ENCODE assay signal across 9 mouse cellular contexts in the genomic region with DNA sequence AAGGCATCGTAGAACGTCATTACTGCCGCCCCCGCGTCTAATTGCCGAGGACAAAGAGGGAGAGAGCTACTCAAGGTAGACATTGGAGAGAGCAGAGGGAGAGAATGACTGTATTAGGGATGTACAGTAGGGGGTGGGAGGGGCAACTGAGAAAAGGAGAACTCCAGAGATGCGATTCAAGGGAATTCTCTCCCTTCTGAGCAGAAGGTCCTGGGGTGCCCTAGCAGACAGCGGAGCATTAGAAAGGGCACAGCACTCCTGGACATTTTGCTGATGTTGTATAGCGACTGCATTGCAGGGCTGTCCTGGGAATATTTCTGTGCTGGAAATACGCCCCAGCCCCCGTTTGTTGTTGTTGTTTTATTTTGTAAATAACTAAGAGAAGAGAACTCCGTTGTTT. TPM values are rescaled to one million over a fixed set of nuclear protein-coding genes. Genes with fewer than 3 reads are reported as not detected.
DNase-seq lines count a peak whose midpoint lies in the region; ATAC-seq and TF ChIP-seq lines count a peak whose summit lies in the region.
"Had no signal": no experiment of that assay in that cellular context is flagged by ENCODE, and none has a peak within 500 bp of the region (broad histone marks: within the 10 kb centered on the region; RNA-seq: fewer than 3 reads in every experiment).

No protein-coding gene starts in this region.

- H3K36me3 ChIP-seq in forebrain, embryonic 11.5 days (ENCODE audit: control insufficient read depth, insufficient read depth, low read length), result no peaks in the 10 kb centered on the region
- H3K36me3 ChIP-seq in forebrain, embryonic 14.5 days (ENCODE audit: control insufficient read depth, insufficient read depth, low read length), result no peaks in the 10 kb centered on the region
- H3K36me3 ChIP-seq in kidney, postnatal 0 days (ENCODE audit: insufficient read depth, low read length), result no peaks in the 10 kb centered on the region
- no peaks in the 10 kb centered on the region for H3K36me3 ChIP-seq in embryonic facial prominence, embryonic 15.5 days
- no peaks in the 10 kb centered on the region for H3K36me3 ChIP-seq in midbrain, embryonic 15.5 days (replicated peaks)

- no peaks in the 10 kb centered on the region for H3K27me3 ChIP-seq in forebrain, embryonic 11.5 days (ENCODE audit: control insufficient read depth, insufficient read depth, low read length)
- no peaks in the 10 kb centered on the region for H3K27me3 ChIP-seq in forebrain, embryonic 14.5 days (replicated peaks; ENCODE audit: control insufficient read depth, insufficient read depth, low read length)
- H3K27me3 ChIP-seq in kidney, postnatal 0 days (ENCODE audit: insufficient read depth, low read length), result no peaks in the 10 kb centered on the region
- H3K27me3 ChIP-seq in embryonic facial prominence, embryonic 15.5 days, result no peaks in the 10 kb centered on the region
- no peaks in the 10 kb centered on the region for H3K27me3 ChIP-seq in midbrain, embryonic 15.5 days (replicated peaks)

- TF ChIP-seq CTCF in kidney, postnatal 0 days (IDR thresholded peaks at IDR 0.05; ENCODE audit: low read depth), result no peak

- no peak overlapping the region for H3K4me2 ChIP-seq in forebrain, embryonic 11.5 days (ENCODE audit: low read depth, low read length, severe bottlenecking)
- H3K4me2 ChIP-seq in forebrain, embryonic 14.5 days (ENCODE audit: low read length), result no peak overlapping the region
- H3K4me2 ChIP-seq in kidney, postnatal 0 days (ENCODE audit: low read length), result no peak overlapping the region
- H3K4me2 ChIP-seq in embryonic facial prominence, embryonic 15.5 days (replicated peaks), result no peak overlapping the region
- H3K4me2 ChIP-seq in midbrain, embryonic 15.5 days, result no peak overlapping the region

- no peak for DNase-seq in forebrain, embryonic 11.5 days (ENCODE audit: low spot score)
- DNase-seq in forebrain, embryonic 14.5 days (ENCODE audit: low spot score), result no peak
- DNase-seq in kidney, postnatal 0 days (ENCODE audit: low spot score), result no peak
- DNase-seq in kidney, postnatal 36 days, result no peak
- DNase-seq in T-cell, adult 2 months (ENCODE audit: low spot score), result no peak

- 87% methylated on average over 12 of the region's 12 CpGs for WGBS in forebrain, embryonic 11.5 days
- WGBS in forebrain, embryonic 14.5 days, result 88% methylated on average over 12 of the region's 12 CpGs
- WGBS in kidney, postnatal 0 days, result 73% methylated on average over 12 of the region's 12 CpGs
- 80% methylated on average over 12 of the region's 12 CpGs for WGBS in embryonic facial prominence, embryonic 15.5 days
- 85% methylated on average over 12 of the region's 12 CpGs for WGBS in midbrain, embryonic 15.5 days

- H3K27ac ChIP-seq in forebrain, embryonic 11.5 days (ENCODE audit: low read depth, low read length), result peak overlapping the region; percentile 81; the same call in 1 of the 2 replicates
- H3K27ac ChIP-seq in forebrain, embryonic 14.5 days (ENCODE audit: low read depth, low read length), result no peak overlapping the region
- H3K27ac ChIP-seq in kidney, postnatal 0 days, result 0 out of 2 replicates have a peak overlapping the region, but pooled peaks have one; percentile 86
- H3K27ac ChIP-seq in embryonic facial prominence, embryonic 15.5 days (replicated peaks), result peak overlapping the region; percentile 95
- H3K27ac ChIP-seq in midbrain, embryonic 15.5 days, result peak overlapping the region; percentile 92
- H3K27ac ChIP-seq: liver, embryonic 14.5 days had no signal

- no peak for ATAC-seq in forebrain, embryonic 11.5 days (replicated peaks; ENCODE audit: low FRiP score)
- ATAC-seq in forebrain, embryonic 14.5 days, result no peak
- no peak for ATAC-seq in kidney, postnatal 0 days (replicated peaks; ENCODE audit: low FRiP score, low read depth)
- no peak for ATAC-seq in embryonic facial prominence, embryonic 15.5 days (ENCODE audit: insufficient number of reproducible peaks, low FRiP score, low TSS enrichment, low read depth)
- ATAC-seq in midbrain, embryonic 15.5 days (replicated peaks), result no peak
- ATAC-seq in erythroid progenitor cell, adult 5-6 weeks (replicated peaks; ENCODE audit: low FRiP score, poor library complexity, severe bottlenecking), result no peak

- H3K4me3 ChIP-seq in forebrain, embryonic 11.5 days (ENCODE audit: low read depth, low read length), result no peak overlapping the region
- no peak overlapping the region for H3K4me3 ChIP-seq in forebrain, embryonic 14.5 days (ENCODE audit: low read depth, low read length)
- no peak overlapping the region for H3K4me3 ChIP-seq in kidney, postnatal 0 days (replicated peaks; ENCODE audit: low read depth, low read length)
- no peak overlapping the region for H3K4me3 ChIP-seq in embryonic facial prominence, embryonic 15.5 days (replicated peaks)
- H3K4me3 ChIP-seq in midbrain, embryonic 15.5 days, result no peak overlapping the region

- H3K9ac ChIP-seq in forebrain, embryonic 11.5 days (ENCODE audit: low read length), result peak overlapping the region; percentile 48; the same call in 1 of the 2 replicates
- no peak overlapping the region for H3K9ac ChIP-seq in forebrain, embryonic 14.5 days (ENCODE audit: low read length)
- H3K9ac ChIP-seq in kidney, postnatal 0 days (ENCODE audit: low read depth, low read length), result no peak overlapping the region
- no peak overlapping the region for H3K9ac ChIP-seq in embryonic facial prominence, embryonic 15.5 days
- peak overlapping the region; percentile 29; the same call in 1 of the 2 replicates for H3K9ac ChIP-seq in midbrain, embryonic 15.5 days

- 0 out of 2 replicates have a peak, but pooled peaks cover 2% of the 10 kb centered on the region for H3K4me1 ChIP-seq in forebrain, embryonic 11.5 days (replicated peaks; ENCODE audit: control insufficient read depth, insufficient read depth, low read length)
- H3K4me1 ChIP-seq in forebrain, embryonic 14.5 days (ENCODE audit: control insufficient read depth, insufficient read depth, low read length), result no peaks in the 10 kb centered on the region
- peaks cover 4% of the 10 kb centered on the region; the same call in 1 of the 2 replicates for H3K4me1 ChIP-seq in kidney, postnatal 0 days (replicated peaks; ENCODE audit: insufficient read depth, low read length)
- peaks cover 8% of the 10 kb centered on the region for H3K4me1 ChIP-seq in embryonic facial prominence, embryonic 15.5 days
- peaks cover 6% of the 10 kb centered on the region for H3K4me1 ChIP-seq in midbrain, embryonic 15.5 days

- no peaks in the 10 kb centered on the region for H3K9me3 ChIP-seq in forebrain, embryonic 11.5 days (ENCODE audit: control insufficient read depth, low read length)
- H3K9me3 ChIP-seq in forebrain, embryonic 14.5 days (replicated peaks; ENCODE audit: control insufficient read depth, low read length), result no peaks in the 10 kb centered on the region
- H3K9me3 ChIP-seq in kidney, postnatal 0 days (replicated peaks; ENCODE audit: low read length), result no peaks in the 10 kb centered on the region
- H3K9me3 ChIP-seq in embryonic facial prominence, embryonic 15.5 days (replicated peaks), result no peaks in the 10 kb centered on the region
- H3K9me3 ChIP-seq in midbrain, embryonic 15.5 days, result no peaks in the 10 kb centered on the region

RNA-seq across cellular contexts. Expression of gene Ubash3b, which starts 45.2 kb away (rescaled TPM):
- 7.4 and 8.3 TPM in 2 replicates for polyA plus RNA-seq in forebrain, embryonic 11.5 days (2014; fragmentation: Nextera tagmentation; extraction: Ambion mirVana)
- polyA plus RNA-seq in forebrain, embryonic 14.5 days (2014; fragmentation: Nextera tagmentation; extraction: Ambion mirVana), result 13.8 and 18.1 TPM in 2 replicates
- 7.5 TPM in 2 replicates for polyA plus RNA-seq in kidney, postnatal 0 days (2015; fragmentation: Nextera tagmentation; extraction: Ambion mirVana)
- 8.0 and 8.2 TPM in 2 replicates for polyA plus RNA-seq in embryonic facial prominence, embryonic 15.5 days (2015; fragmentation: Nextera tagmentation; extraction: Ambion mirVana)
- polyA plus RNA-seq in midbrain, embryonic 15.5 days (2015; fragmentation: Nextera tagmentation; extraction: Ambion mirVana), result 23.9 and 25.9 TPM in 2 replicates
- 3.4 and 6.1 TPM in 2 replicates for total RNA-seq in erythroid progenitor cell, adult 5-6 weeks (2015; ENCODE audit: low replicate concordance)
- total RNA-seq in erythroid progenitor cell, adult 5-6 weeks (2017; ENCODE audit: low replicate concordance), result 1.8 and 11.4 TPM in 2 replicates

Comparison
In these comparisons a context has a peak if more than half of its experiments do, and no peak if none do; other contexts are left out.
1. H3K9ac ChIP-seq: peak in forebrain, embryonic 11.5 days (single experiment) and midbrain, embryonic 15.5 days (single experiment); none in forebrain, embryonic 14.5 days (single experiment), kidney, postnatal 0 days (single experiment) and embryonic facial prominence, embryonic 15.5 days (single experiment).